Mouse (Mus musculus): Measurements from ENCODE around the gene Slc25a31.

The Slc25a31 gene

DNA sequence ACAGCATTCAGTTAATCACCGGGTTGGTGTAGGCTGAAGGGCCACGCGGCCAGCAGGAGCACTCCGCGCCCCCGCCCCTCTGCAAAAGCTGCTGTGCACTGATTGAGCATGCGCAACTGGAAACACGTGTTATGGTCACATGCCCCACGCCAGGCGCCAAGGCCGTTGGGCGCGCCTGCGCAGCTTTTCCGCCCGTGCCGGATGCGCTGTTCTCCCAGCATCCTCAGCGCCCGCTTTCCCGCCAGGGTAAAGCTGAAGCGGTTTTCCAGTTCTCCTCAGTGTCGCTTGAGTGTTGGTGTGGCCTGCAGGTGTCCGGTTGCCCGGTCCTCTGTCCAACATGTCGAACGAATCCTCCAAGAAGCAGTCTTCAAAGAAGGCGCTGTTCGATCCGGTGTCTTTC is at the start of gene Slc25a31:
Gene Slc25a31 (plus strand): TSS at position 201 of the 400 bp plus-strand sequence.
- no peak for DNase-seq

DNA sequence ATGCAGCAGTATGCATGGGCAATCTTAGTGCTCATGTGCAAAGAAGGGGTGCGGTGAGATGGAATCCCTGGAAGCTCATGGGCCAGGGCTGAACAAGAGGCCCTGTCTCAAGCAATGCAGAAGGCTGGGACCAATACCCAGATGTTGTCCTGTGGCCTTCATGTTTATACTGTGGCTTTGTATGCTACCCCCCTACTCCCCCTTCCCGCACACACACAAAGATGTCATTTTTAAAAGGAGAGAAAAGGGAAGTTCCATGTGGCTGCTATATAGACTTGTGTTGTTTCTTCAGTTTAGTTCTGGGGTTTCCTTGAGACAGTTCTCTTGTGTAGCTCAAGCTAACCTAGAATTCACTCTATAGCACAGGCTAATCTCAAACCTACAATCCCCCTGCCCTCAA is 48.4 kb upstream of the Slc25a31 start:
- DNase-seq: no peak

DNA sequence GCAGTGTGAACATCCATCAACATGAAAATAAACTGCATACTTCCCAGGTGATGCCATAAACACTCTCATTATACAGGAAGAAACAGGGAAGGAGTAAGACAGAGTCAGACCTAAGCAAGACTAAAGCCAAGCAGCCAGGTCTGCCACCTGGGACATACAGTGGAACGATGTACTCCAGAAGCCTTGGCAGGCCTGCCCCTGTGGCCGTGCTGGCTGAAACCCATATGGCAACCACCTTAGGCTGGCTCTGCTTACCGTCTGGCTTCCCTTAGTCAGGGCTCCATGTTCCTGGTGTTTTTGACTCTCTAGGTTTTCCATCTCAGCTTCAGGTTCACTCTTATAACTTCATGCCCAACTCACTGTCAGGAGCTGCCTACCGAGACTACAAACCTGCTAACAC is 42.5 kb upstream of the Slc25a31 start:
- DNase-seq: no peak

DNA sequence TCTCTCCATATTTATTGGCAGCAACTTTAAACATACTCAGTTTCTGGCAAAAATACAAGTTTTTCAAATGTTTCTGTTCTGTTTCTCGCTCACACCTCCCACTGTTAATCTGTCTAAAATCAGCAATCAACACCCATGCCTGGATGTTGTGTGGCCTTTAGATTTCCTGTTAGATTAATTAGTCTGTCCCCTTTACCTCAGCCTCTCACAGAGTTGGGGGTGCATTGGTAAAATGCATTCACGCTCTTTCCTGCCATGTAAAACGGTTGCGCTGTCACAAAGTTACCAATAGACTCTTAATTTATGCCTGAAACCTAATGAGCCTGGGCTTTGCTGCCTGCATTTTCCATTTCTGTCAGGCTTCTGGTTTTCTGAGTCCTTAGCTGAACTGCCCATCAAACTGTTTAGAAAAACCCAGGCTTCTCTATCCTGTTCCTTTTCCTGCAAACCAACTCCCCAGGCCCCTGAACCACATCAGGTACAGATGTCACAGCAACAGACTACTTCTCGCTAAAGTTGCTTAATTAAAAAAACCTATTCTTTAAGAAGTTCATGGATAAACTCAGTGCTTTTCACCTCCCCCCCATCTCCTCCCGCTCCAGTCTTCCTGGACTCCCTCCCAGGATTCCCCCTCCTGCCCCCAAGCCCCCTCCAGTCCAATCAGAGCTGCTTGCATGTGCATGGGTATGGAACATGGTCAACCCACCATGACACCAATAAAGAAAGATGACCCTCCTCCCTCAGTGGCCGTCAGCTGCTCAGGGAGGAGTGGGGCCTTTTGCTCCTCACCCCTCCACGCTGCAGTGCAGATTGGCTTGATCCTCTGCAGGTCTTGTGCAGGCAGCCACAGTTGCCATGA is 41.6 kb upstream of the Slc25a31 start:
- no peak for DNase-seq

DNA sequence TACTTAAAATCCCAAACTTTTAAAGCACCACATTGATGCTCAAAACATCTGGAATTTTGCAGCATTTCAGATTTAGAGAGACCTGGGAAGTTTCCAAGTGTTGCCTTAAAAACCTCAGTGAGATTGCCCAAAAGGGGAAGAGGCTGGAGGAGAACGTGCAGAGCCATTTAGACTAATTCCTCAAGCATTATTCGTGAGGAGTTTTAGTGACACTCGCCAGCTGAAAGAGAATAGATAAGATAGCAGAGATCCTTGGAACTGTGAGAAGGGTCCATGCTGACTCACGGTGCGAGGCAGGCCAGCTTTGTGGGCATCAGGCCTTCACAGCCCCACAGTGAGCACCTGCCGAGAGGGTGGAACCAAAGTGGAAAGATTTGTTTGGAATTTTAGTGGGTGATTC is 39.8 kb upstream of the Slc25a31 start:
- no peak for DNase-seq

DNA sequence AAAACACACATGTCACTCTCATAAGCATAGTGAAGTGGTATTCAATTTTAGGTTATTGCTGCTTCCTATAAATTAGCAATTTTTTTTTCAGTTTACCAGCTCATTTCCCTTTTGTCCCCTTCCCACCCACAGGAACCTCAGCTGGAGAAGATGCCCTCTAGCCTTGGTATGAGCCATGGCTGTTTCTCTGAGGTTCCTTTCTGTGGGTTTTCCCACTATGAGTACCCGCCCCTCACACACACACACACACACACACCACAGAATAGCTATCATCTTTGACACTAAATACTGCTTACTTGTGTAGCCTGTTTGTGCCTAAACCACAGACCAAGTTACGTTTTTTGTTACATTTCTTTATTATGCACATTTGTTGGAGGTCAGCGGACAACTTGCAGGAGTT is 39.3 kb upstream of the Slc25a31 start:
- DNase-seq: no peak

DNA sequence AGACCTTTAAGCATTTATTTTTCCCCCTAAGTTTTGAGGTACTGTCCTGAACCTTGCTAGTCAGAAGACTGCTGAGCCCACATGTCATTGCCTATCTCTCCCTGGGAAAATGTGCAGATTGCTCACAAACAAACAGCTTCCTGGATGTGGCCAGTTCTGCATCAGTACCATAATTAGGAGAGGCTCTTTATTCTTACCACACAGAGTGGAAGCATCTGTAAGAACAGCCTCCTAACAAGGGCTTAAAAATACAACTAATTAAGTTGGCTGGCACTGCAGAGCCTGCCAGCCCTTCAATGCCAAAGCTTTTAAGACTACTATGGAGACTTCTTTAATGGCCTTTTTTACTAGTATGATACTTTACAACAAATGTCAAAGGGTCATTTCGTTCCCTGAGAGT is 35.1 kb upstream of the Slc25a31 start:
- DNase-seq: no peak

DNA sequence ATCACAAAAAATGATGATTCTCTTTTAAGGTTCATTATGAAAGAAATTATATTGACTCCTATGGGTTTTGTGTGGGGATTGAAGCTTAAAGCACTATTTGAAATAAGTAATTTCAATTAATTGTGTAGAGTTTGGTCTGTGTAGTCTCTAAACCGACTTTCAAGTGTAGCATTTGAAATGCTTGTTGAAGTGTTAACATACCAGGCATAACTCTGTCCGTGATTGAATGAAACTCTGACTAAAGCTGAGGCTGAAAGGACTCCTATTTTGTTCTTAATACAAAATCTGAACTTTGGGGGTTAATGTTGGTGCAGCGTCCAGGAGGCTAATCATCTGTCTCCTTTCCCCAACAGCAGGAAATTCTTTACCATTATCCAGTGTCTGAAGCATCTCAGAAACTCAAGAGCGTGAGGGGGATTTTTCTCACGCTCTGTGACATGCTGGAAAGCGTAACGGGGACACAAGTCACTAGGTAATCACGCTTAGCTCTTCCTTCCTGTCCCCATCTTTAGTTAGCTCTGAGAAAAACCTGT is 33.7 kb upstream of the Slc25a31 start:
- DNase-seq: no peak

DNA sequence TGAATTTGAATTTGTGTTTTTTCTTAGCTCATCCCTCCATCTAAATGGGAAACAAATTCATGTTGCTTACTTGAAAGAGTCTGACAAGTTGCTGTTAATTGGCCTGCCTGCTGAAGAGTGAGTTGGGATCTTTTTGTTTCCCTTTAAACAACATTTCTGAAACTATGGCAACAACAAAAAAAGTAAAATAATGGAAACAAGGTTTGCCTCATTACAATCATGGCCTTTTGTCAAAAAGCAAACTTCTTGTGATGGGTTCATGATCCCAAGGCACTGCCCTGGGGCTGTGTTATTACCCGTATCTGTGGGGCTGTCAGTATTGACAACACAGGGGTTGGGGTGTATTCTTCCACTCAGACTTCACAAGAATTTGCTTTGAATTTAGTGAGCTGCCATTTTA is 29.8 kb upstream of the Slc25a31 start:
- DNase-seq: no peak

DNA sequence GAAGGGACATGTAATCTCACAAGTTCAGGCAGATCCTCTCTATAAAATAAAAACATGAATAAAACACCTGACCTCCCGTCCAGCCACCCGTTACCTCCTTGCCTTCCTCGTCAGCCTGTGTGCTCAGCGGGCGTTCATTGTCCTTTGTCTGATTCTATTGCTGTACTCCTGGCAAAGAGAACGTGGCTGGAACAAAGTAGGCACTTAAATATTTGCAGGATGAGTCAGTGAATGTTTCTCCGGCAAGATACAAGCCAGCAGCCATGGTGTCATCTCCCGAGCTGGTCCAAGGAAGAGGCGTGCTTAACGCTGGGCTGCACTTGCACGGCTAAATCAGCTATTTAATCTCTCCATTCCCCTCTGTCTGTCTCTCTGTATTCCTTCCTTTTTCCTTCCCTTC is 26.3 kb upstream of the Slc25a31 start:
- no peak for DNase-seq

DNA sequence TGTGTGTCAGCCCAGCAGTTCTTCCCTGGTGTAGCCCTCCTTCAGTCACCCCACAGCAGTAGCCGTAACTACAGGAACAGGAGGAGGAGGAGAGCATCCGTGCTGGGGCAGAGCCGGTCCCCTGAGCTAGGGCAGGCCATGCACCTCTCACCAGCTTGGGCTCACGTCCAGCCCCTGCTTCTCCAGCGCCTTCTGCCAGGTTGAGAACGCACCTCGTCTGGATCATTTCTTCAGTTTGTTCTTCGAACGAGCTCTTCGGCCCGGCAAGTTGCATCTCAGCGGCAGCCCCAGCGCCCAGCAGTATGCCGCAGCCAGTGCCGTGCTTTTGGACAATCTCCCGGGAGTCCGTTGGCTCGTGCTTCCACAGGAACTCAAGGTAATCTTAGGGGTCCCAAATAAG is 25.5 kb upstream of the Slc25a31 start:
- DNase-seq: no peak

DNA sequence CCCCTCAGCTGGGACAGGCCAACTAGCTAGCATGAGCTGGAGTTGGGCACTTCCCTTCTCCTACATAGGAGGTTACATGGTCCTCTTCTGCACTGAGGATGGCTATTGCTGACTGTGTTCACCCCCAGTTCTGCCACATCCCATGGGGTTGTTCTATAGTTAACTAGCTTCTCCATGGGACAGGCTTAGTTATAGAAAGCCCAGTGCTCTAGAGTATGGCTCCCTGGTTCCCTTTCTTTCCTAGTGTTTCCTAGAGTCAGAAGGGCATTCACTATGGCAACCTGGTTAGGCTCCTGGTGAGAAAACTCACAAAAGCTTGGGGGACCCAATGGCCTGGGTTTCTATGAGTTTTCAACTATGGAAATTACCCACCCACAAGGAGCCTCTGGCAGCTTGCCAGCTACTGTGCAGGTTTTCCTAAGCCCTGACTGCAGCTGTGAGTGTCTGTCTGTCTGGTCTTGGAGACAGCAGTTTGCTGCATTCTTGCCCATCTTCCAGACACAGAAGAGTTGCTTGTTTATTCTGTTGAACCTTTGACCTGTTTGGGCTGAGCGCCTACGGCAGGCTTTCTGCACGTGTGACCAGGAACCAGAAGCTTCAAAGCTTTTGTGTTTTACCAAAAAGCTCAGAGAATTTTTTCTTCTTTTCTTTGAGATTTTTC is 22.7 kb upstream of the Slc25a31 start:
- DNase-seq: peak; percentile 14

DNA sequence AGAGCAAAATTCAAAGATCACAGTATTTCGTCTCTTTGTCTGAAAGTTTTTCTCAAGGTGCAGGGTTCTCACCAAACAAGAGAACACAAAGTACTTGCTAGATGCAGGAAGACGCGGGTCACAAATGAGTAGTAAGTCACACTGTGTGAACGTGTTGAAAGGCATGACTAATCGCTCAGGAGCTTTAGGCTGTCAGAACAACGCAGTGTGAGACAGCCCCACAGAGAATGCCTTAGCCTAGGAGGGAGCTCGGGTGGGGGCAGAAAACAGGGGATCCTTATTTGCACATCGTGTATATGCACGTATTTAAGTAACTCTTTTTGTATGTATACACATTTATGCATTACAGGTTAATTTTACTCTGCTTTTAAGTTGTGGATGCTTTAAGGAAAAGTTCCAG is 21.8 kb upstream of the Slc25a31 start:
- no peak for DNase-seq

DNA sequence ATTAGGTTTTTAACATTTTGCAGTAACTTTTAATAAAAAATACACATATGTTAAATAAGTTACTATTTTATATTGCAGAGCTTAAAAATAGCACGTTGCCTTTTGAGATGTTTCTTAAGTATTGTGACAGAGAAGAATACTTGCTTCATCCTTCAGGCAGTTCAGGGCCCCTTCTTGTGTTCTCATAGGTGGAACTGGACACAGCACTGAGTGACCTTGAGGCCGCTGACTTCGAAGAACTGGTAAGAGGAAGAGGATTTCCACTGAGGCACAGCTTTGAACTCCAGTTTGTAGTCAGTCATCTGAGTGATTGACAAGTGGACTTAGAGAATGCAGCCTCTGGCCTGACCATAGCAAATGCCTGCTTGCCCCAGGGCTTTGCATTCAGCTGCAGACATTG is 21.1 kb upstream of the Slc25a31 start:
- no peak for DNase-seq

DNA sequence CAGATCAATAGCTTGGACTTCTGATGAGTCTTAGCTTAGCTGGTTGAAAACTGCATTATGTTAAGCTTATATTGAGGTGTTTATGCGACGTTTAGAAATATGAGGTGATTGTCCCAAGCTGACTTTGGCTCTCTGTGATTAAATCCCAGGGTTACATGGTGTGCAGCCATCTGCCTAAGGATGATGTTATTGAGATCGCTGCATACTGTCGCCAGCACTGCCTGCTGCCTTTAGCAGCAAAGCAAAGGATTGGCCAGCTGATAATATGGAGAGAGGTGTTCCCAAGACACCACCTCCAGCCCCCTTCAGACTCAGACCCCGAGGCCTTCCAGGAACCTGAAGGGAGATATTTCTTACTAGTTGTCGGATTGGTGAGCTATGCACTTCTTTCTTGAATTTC is 17.1 kb upstream of the Slc25a31 start:
- no peak for DNase-seq

DNA sequence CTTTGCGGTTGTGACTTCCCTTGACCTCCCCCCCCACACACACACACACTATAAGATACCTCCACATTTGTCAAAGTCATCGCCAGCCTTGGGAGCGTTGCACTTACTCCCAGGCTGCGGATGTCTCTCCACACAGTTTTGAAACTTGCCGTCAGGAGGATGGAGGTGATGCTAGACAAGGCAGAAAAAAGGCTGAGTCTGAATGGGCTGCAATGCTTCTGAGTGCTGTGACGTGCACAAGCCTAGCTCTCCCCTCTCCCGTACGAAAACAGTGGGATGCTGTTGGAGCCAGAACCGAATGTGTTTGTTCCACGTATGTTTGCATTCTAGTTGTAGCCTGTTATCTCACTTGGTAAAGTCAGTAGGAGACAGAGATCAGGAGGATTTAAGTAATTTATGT is 15.2 kb upstream of the Slc25a31 start:
- no peak for DNase-seq

DNA sequence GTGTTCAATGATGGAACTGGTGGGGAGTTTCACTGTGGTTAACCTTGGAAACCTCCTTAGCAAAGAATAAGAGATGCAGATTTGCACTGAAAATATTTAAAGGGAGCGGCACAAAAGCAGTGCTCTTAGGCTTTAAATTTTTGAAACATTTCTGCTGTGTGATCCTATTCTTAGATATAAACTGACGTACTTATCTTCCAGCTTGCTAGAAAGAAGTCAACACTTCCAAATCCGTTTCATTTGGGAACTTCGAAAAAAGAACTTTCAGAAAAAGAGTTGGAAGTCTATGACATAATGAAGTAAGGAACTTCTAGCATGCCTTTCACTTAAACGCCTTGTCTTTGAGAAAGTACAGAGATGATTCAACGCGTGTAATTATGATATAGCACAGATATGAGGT is 14.7 kb upstream of the Slc25a31 start:
- DNase-seq: no peak

DNA sequence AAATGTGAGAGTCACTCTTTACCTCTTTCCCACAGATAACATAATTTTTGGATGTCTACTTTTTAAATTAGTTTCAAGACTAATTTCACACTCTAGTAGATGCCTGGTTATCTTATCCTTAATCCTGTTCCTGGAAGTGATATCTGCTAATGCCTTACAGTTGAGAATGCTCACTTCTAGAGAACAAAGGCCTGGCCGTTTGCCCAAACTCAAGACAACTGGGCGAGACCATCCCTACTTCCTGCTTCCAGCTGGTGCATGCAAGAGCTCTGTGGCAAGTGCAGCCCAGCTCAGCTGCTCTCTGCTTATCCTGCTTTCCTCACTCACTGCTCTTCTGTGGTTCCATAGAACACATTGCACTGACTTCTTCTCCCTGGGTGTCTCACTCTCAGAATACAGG is 14.2 kb upstream of the Slc25a31 start:
- DNase-seq: no peak

DNA sequence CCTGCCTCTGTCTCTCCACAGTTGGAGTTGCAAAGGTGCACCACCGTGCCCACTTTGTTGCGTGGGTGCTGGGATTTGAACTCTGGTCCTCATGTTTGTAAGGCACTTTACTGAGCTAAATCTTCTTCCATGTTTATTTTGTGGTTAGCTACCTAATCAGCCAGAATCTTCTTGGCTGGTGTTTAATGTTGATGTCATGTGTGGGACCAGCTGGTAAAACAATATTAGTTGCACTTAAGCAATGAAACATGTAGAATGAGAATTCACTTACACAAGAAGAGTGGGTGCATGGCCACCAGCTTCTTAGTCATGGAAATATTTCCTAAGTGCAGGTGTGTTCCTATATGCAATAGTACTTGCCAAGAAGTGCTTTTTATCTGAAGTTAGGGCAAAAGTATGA is 13.5 kb upstream of the Slc25a31 start:
- DNase-seq: no peak

DNA sequence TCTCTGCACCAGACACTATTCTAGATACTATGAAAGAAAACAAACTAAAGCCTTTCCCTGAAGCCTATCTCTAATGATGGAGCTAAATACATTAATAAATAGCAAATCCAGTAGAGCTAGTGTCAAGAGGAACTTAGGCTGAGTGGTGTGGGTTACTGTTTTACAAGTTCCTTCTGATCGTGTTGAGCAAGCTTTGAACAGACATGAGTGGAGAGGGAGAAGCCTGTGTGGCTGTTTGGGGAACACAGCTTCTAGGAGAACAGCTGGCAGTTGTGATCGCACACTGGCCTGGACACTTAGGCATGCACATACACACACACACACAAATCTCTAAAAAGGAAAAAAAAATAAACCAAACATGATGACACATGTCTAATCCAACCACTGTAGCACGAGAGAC is 9.8 kb upstream of the Slc25a31 start:
- DNase-seq: no peak

DNA sequence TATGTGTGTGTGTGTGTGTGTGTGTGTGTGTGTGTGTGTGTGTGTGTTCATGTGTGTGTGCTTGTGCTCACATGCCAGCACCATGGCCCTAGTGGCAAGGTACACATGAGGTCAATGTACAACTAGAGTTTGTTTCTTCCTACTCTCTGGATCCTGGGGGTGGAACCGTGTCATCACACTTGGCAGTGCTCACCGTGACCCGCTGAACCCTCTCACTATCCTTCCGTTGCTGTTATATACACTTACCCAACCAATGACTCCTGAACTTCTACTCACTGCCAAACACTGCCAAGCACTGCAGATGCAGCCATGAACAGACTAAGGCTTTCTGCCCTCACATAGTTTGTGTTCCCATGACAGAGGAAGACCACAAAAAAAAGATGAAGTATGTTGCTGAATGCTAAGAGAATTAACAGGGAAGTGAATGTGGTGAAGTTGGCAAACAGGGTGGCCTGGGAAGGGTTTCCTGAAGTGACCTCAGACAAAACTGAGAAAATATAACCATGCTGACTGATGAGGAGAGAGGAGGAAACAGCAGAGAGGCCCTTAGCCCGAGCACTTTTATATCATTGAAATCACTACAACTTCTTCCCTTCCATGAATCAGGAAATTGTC is 3.7 kb upstream of the Slc25a31 start:
- DNase-seq: no peak

DNA sequence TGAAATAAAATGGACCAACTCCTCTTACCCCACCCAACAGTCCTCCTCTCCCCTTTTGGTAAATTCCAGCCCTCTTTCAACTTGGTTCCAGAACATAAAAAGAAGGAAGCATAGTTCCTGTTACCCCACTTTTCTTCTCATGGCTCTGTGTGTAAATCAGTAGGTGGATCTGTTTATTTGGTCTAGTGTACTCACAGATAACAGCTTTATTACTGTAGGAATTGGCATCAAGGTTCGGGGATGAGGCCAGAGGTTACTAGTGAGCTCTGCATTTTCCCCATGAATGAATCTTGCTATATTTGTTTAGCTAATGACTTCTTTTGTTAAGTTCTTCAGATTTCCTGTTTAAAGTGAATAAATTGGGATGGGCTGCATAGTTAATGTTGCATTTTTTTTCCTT is 7.4 kb downstream of the Slc25a31 start:
- DNase-seq: no peak

DNA sequence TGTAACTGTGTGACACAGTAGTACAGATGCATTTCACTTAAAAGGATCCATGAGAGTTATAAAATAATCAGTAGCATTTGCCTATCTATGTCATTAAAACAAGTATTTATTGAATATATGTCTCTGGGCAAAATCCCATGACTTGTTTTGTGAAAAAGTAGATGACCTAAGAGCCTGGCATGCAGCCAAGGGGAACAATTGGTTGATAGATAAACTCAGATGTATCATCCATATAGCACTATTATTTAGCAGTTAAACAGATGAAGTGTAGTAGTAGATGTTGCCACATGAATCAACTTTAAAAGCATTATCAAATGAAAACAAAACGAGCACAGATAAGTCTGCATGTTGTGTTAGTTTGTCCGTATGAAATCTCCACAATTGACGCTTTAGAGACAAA is 10.4 kb downstream of the Slc25a31 start:
- no peak for DNase-seq

DNA sequence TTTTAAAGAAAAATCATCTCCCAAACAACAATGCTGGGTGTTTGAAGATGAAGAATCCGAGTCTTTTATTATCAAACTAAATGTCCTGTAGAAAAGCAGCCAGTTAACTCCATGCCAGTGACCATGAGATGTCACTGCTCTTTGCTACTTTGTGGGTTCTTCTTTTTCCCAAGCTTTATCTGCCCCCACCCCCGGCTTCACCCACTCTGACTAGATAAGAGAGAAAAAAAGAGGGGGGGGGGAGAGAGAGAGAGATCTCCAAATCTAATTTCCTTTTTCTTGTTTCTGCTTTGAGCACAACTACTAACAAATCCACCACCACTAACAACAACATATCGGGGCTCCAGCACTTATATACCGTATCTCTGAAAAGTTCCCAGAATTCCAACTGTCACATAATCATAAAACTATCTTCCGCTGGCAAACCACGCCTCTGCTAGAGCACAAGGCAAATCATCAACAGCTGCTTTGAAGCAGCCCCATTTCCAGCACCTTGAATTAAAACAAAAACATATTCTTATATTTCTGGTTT is 29.8 kb downstream of the Slc25a31 start:
- no peak for DNase-seq

All from thymus, postnatal 25 days (tissue).